Mouse (Mus musculus) megakaryocyte, adult 5-6 weeks (primary cell): ENCODE results near the gene Ccl9. TPM values are rescaled to one million over a fixed set of nuclear protein-coding genes. Genes with fewer than 3 reads are reported as not detected.

Source experiments
- ATAC-seq: 2 replicates; pipeline ENCODE4 v1.8.0; 2016; ENCODE audit warnings: mild to moderate bottlenecking, inconsistent platforms; ENCODE audit not compliant: poor library complexity, severe bottlenecking
- total RNA-seq, 2 experiments: library from RNA; stranded (forward) in 1 of 2; stranded (reverse) in 1 of 2; fragments of 153-499, 151-499 nt in 1 of 2; fragments of 221-1000, 200-1000 nt in 1 of 2; gene quantifications; 2 replicates each; pipeline versions ENCODE4 v1.2.3 to v1.2.4; 2015 to 2017

Ccl9 gene
- total RNA-seq, 2 experiments from 2014 or later = 282 to 459 TPM

- ATAC-seq = no peak
Observed at GRCm38 (mm10) chr11:83541415-83541814, 37.0 kb downstream of the Ccl9 start.

- peak; percentile 51 for ATAC-seq
Observed at GRCm38 (mm10) chr11:83540931-83541330, 37.5 kb downstream of the Ccl9 start.

- ATAC-seq = no peak
Observed at GRCm38 (mm10) chr11:83538705-83539314, 39.6 kb downstream of the Ccl9 start.

- no peak for ATAC-seq
Observed at GRCm38 (mm10) chr11:83536831-83537230, 41.6 kb downstream of the Ccl9 start.

- peak; percentile 42 for ATAC-seq
Observed at GRCm38 (mm10) chr11:83534609-83535423, 43.6 kb downstream of the Ccl9 start.

- ATAC-seq = no peak
Observed at GRCm38 (mm10) chr11:83534143-83534542, 44.3 kb downstream of the Ccl9 start.

GRCm38 (mm10) chr11:83533192-83533591 is 45.2 kb downstream of the Ccl9 start:
- ATAC-seq = 0 out of 2 replicates have a peak, but pooled peaks have one; percentile 25

- no peak for ATAC-seq
Observed at GRCm38 (mm10) chr11:83530360-83530759, 48.1 kb downstream of the Ccl9 start, which contains the start of gene Ccl5. TSS of gene Ccl5 (minus strand) at chr11:83530518.

GRCm38 (mm10) chr11:83529024-83529423 is 49.4 kb downstream of the Ccl9 start:
- no peak for ATAC-seq

Other genes starting within 250 kb of the Ccl9 start
- gene Rasl10b, start 169.5 kb downstream of the Ccl9 start, total RNA-seq (2015) = not detected in 2 replicates
- gene Rasl10b, start 169.5 kb downstream of the Ccl9 start, total RNA-seq (2017) = not detected in 2 replicates
- not detected in 2 replicates for gene Gas2l2, start 149.2 kb downstream of the Ccl9 start, total RNA-seq (2015)
- not detected in 2 replicates for gene Gas2l2, start 149.2 kb downstream of the Ccl9 start, total RNA-seq (2017)
- 19.7 and 21.4 TPM in 2 replicates for gene 1700020L24Rik, start 141.0 kb downstream of the Ccl9 start, total RNA-seq (2015)
- gene 1700020L24Rik, start 141.0 kb downstream of the Ccl9 start, total RNA-seq (2017) = 44.8 and 55.4 TPM in 2 replicates
- 6.2 and 8.9 TPM in 2 replicates for gene Mmp28, start 115.6 kb downstream of the Ccl9 start, total RNA-seq (2015)
- 3.0 and 4.1 TPM in 2 replicates for gene Mmp28, start 115.6 kb downstream of the Ccl9 start, total RNA-seq (2017)
- gene Taf15, start 105.5 kb downstream of the Ccl9 start, total RNA-seq (2015) = 44.8 and 54.0 TPM in 2 replicates
- gene Taf15, start 105.5 kb downstream of the Ccl9 start, total RNA-seq (2017) = 37.4 and 39.2 TPM in 2 replicates
- not detected in 2 replicates for gene Heatr9, start 56.5 kb downstream of the Ccl9 start, total RNA-seq (2015)
- gene Heatr9, start 56.5 kb downstream of the Ccl9 start, total RNA-seq (2017) = not detected in 2 replicates
- 32.1 and 70.7 TPM in 2 replicates for gene Ccl5, start 48.1 kb downstream of the Ccl9 start, total RNA-seq (2015)
- 7.2 and 11.1 TPM in 2 replicates for gene Ccl5, start 48.1 kb downstream of the Ccl9 start, total RNA-seq (2017)
- 916 and 950 TPM in 2 replicates for gene Ccl6, start 14.5 kb upstream of the Ccl9 start, total RNA-seq (2015)
- gene Ccl6, start 14.5 kb upstream of the Ccl9 start, total RNA-seq (2017) = 592 and 639 TPM in 2 replicates
- gene Rpl9-ps1, start 67.0 kb upstream of the Ccl9 start, total RNA-seq (2015) = 1.0 TPM in 1 of 2 replicates, not detected in the other
- gene Rpl9-ps1, start 67.0 kb upstream of the Ccl9 start, total RNA-seq (2017) = not detected in 2 replicates
- 299 and 403 TPM in 2 replicates for gene Ccl3, start 70.7 kb upstream of the Ccl9 start, total RNA-seq (2015)
- gene Ccl3, start 70.7 kb upstream of the Ccl9 start, total RNA-seq (2017) = 184 and 222 TPM in 2 replicates
- gene Ccl4, start 83.9 kb upstream of the Ccl9 start, total RNA-seq (2015) = 36.0 and 59.5 TPM in 2 replicates
- gene Ccl4, start 83.9 kb upstream of the Ccl9 start, total RNA-seq (2017) = 36.2 and 51.5 TPM in 2 replicates
- 379 and 412 TPM in 2 replicates for gene Wfdc17, start 125.4 kb upstream of the Ccl9 start, total RNA-seq (2015)
- gene Wfdc17, start 125.4 kb upstream of the Ccl9 start, total RNA-seq (2017) = 127 and 155 TPM in 2 replicates
- gene Wfdc18, start 130.4 kb upstream of the Ccl9 start, total RNA-seq (2015) = 1.4 and 6.2 TPM in 2 replicates
- 1.3 and 3.9 TPM in 2 replicates for gene Wfdc18, start 130.4 kb upstream of the Ccl9 start, total RNA-seq (2017)
- 528 and 641 TPM in 2 replicates for gene Wfdc21, start 168.3 kb upstream of the Ccl9 start, total RNA-seq (2015)
- 492 and 635 TPM in 2 replicates for gene Wfdc21, start 168.3 kb upstream of the Ccl9 start, total RNA-seq (2017)
- 13.0 and 17.0 TPM in 2 replicates for gene Heatr6, start 175.1 kb upstream of the Ccl9 start, total RNA-seq (2015)
- gene Heatr6, start 175.1 kb upstream of the Ccl9 start, total RNA-seq (2017) = 13.2 and 19.8 TPM in 2 replicates